Mouse (Mus musculus) MEL (cell line): ENCODE results near the gene Iqcf5. TPM values are rescaled to one million over a fixed set of nuclear protein-coding genes. Genes with fewer than 3 reads are reported as not detected.

ENCODE experiments used
- DNase-seq: peaks from one replicate; pipeline ENCODE4 v3.0.0; 2011; ENCODE audit warnings: low read depth, low spot score
- H3K27ac ChIP-seq: 2 replicates; pipeline ENCODE4 v1.5.1; 2012; ENCODE audit warnings: low read depth, mild to moderate bottlenecking, control low read depth, low read length, moderate library complexity; ENCODE audit not compliant: control insufficient read depth
- H3K27me3 ChIP-seq, 2 experiments: fragments of 150-350 bp in 1 of 2; sonication (generic) in 1 of 2; 2 replicates each; pipeline ENCODE4 v1.6.1; 2012; ENCODE audit warnings: low read length in 2 of 2, mild to moderate bottlenecking in 2 of 2, improper control_type of control experiment in 1 of 2, moderate library complexity in 1 of 2; ENCODE audit not compliant: insufficient read depth in 2 of 2, control insufficient read depth in 1 of 2
- H3K36me3 ChIP-seq, 2 experiments: 2 replicates each; pipeline ENCODE4 v1.6.1; 2012 to 2014; ENCODE audit warnings: low read length in 2 of 2, improper control_type of control experiment in 1 of 2, inconsistent platforms in 1 of 2, mild to moderate bottlenecking in 1 of 2; ENCODE audit not compliant: insufficient read depth in 2 of 2, control insufficient read depth in 1 of 2
- H3K4me1 ChIP-seq, 2 experiments: fragments of 150-350 bp in 1 of 2; sonication (generic) in 1 of 2; 2 replicates each; pipeline ENCODE4 v1.6.1; 2012; ENCODE audit warnings: low read length in 2 of 2, improper control_type of control experiment in 1 of 2, mild to moderate bottlenecking in 1 of 2; ENCODE audit not compliant: insufficient read depth in 2 of 2, control insufficient read depth in 1 of 2
- H3K4me3 ChIP-seq, 2 experiments: fragments of 150-350 bp in 1 of 2; sonication (generic) in 1 of 2; 2 replicates each; pipeline ENCODE4 v1.5.1; 2012; ENCODE audit warnings: low read depth in 2 of 2, low read length in 2 of 2, mild to moderate bottlenecking in 2 of 2, moderate library complexity in 2 of 2, control low read depth in 1 of 2, improper control_type of control experiment in 1 of 2; ENCODE audit not compliant: control insufficient read depth in 1 of 2, insufficient read depth in 1 of 2
- H3K79me2 ChIP-seq: 2 replicates; pipeline ENCODE4 v1.6.1; 2012; ENCODE audit warnings: mild to moderate bottlenecking, low read length, moderate library complexity; ENCODE audit not compliant: control insufficient read depth, poor library complexity, insufficient read depth
- H3K9ac ChIP-seq: 2 replicates; pipeline ENCODE4 v1.6.1; 2012; ENCODE audit warnings: low read depth, mild to moderate bottlenecking, control low read depth, low read length, moderate library complexity; ENCODE audit not compliant: control insufficient read depth, poor library complexity, severe bottlenecking
- H3K9me3 ChIP-seq: fragments of 150-350 bp; sonication (generic); replicated peaks from 2 replicates; pipeline ENCODE4 v1.6.1; 2012; ENCODE audit warnings: mild to moderate bottlenecking, low read length, improper control_type of control experiment, moderate library complexity; ENCODE audit not compliant: insufficient read depth
- CHD2 ChIP-seq: IDR thresholded peaks from 2 replicates; pipeline ENCODE4 v1.6.1; 2011; ENCODE audit warnings: low read length, improper control_type of control experiment
- CTCF ChIP-seq, 3 experiments: IDR thresholded peaks in 2 of 3; conservative IDR thresholded peaks in 1 of 3; 2 replicates each; pipeline ENCODE4 v1.5.1; 2011 to 2012; ENCODE audit warnings: low read length in 3 of 3, low read depth in 2 of 3, mild to moderate bottlenecking in 2 of 3, improper control_type of control experiment in 1 of 3, inconsistent platforms in 1 of 3, mixed read lengths in 1 of 3, moderate library complexity in 1 of 3; ENCODE audit not compliant: control insufficient read depth in 1 of 3, insufficient read depth in 1 of 3, poor library complexity in 1 of 3, severe bottlenecking in 1 of 3
- E2F4 ChIP-seq: IDR thresholded peaks from 2 replicates; pipeline ENCODE4 v1.6.1; 2011; ENCODE audit warnings: low read depth, low read length, improper control_type of control experiment, borderline replicate concordance
- ETS1 ChIP-seq: IDR thresholded peaks from 2 replicates; pipeline ENCODE4 v1.6.1; 2012; ENCODE audit warnings: low read depth, mild to moderate bottlenecking, inconsistent platforms, low read length, improper control_type of control experiment, moderate library complexity
- GABPA ChIP-seq: IDR thresholded peaks from 2 replicates; pipeline ENCODE4 v1.6.1; 2012; ENCODE audit warnings: low read depth, mild to moderate bottlenecking, inconsistent platforms, low read length, improper control_type of control experiment, moderate library complexity
- HCFC1 ChIP-seq: IDR thresholded peaks from 2 replicates; pipeline ENCODE4 v1.6.1; 2012; ENCODE audit warnings: low read depth, mild to moderate bottlenecking, inconsistent platforms, low read length, improper control_type of control experiment, moderate library complexity
- MAFK ChIP-seq: IDR thresholded peaks from 2 replicates; pipeline ENCODE4 v1.6.1; 2011; ENCODE audit warnings: low read depth, mild to moderate bottlenecking, low read length, improper control_type of control experiment, borderline replicate concordance
- MAX ChIP-seq: IDR thresholded peaks from 2 replicates; pipeline ENCODE4 v1.6.1; 2011; ENCODE audit warnings: low read length, improper control_type of control experiment
- MXI1 ChIP-seq: IDR thresholded peaks from 2 replicates; pipeline ENCODE4 v1.6.1; 2011; ENCODE audit warnings: mild to moderate bottlenecking, low read depth, low read length, improper control_type of control experiment
- MYC ChIP-seq: IDR thresholded peaks from 2 replicates; pipeline ENCODE4 v1.6.1; 2011; ENCODE audit warnings: low read depth, mild to moderate bottlenecking, low read length, improper control_type of control experiment, moderate library complexity
- TAL1 ChIP-seq: IDR thresholded peaks from 2 replicates; pipeline ENCODE4 v1.6.1; 2012; ENCODE audit warnings: mild to moderate bottlenecking, inconsistent platforms, low read length, moderate library complexity, mixed read lengths
- ZKSCAN1 ChIP-seq: IDR thresholded peaks from 2 replicates; pipeline ENCODE4 v1.6.1; 2012; ENCODE audit warnings: low read depth, mild to moderate bottlenecking, inconsistent platforms, low read length, improper control_type of control experiment, moderate library complexity
- ZMIZ1 ChIP-seq: IDR thresholded peaks from 2 replicates; pipeline ENCODE4 v1.6.1; 2012; ENCODE audit warnings: low read depth, mild to moderate bottlenecking, inconsistent platforms, low read length, improper control_type of control experiment, moderate library complexity
- polyA plus RNA-seq, 2 experiments: library from polyadenylated mRNA; stranded (reverse) in 1 of 2; unstranded in 1 of 2; fragments of >175 nt in 1 of 2; fragments of >200 nt in 1 of 2; gene quantifications; 2 replicates each; pipeline versions ENCODE4 v1.2.1 to v1.2.4; 2012; ENCODE audit warnings: low replicate concordance in 2 of 2, low read depth in 1 of 2; ENCODE audit not compliant: insufficient read length in 2 of 2, insufficient read depth in 1 of 2, missing spikeins in 1 of 2
- total RNA-seq: library from RNA; depleted of rRNA; stranded (reverse); fragments of 300-350 nt; gene quantifications from 2 replicates; pipeline ENCODE4 v1.2.3, GENCODE M21; 2012; rRNA removed

Iqcf5 gene
- total and polyA plus RNA-seq, 3 experiments, result 0.81 to 1.5 TPM; not detected in 1

DNA sequence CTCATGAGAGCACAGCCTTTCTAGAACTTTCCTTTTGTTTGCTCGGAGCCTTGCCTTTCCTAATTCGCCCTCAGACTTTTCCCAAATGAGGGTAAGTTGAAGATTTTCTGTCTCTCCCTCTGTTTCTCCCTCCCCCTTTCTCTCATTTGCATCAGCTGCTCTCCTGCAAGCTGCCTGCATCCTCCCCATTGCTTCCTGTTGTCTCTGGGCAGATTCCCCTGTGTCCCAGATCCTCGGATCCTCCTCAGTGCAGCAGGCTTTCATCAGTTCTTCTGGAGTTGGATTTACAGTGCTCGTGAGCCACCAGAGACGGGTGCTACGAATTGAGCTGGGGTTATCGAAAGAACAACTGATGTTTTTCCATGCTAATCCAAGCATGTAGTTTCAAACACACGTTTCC lies 49.7 kb downstream of the Iqcf5 start:
- H3K4me3 ChIP-seq, result no peak overlapping the region
- no peak for DNase-seq
- no peak overlapping the region for H3K27ac ChIP-seq
- no peaks in the 10 kb centered on the region for H3K79me2 ChIP-seq
- TF ChIP-seq MYC, result no peak
- no peak for TF ChIP-seq E2F4
- TF ChIP-seq ZKSCAN1, result no peak
- no peak for TF ChIP-seq CHD2
- TF ChIP-seq ZMIZ1, result no peak
- no peak for TF ChIP-seq MXI1
- no peak for TF ChIP-seq HCFC1
- no peak for TF ChIP-seq MAFK
- no peak for TF ChIP-seq MAX
- no peak for TF ChIP-seq GABPA
- TF ChIP-seq ETS1, result no peak
- TF ChIP-seq CTCF (IDR thresholded peaks at IDR 0.05 in 2 of 3, conservative IDR thresholded peaks at IDR 0.05 in 1 of 3; ENCODE audit: control insufficient read depth in 1 of 3, insufficient read depth in 1 of 3, low read depth in 2 of 3, low read length in 3 of 3, poor library complexity in 1 of 3, severe bottlenecking in 1 of 3), result no peak
- TF ChIP-seq TAL1, result no peak
- no peaks in the 10 kb centered on the region for H3K36me3 ChIP-seq
- H3K27me3 ChIP-seq, result peaks cover 0 to 2% of the 10 kb centered on the region in 2 experiments; a peak in 2 of 4 replicates
- no peak overlapping the region for H3K9ac ChIP-seq
- no peaks in the 10 kb centered on the region for H3K9me3 ChIP-seq
- 0 out of 4 replicates have a peak, but pooled peaks cover 0 to 2% of the 10 kb centered on the region in 2 experiments for H3K4me1 ChIP-seq

Other genes with a start within 250 kb of the Iqcf5 start
- gene Poc1a, start 233.5 kb upstream of the Iqcf5 start, total RNA-seq, result 33.8 and 37.6 TPM in 2 replicates
- gene Poc1a, start 233.5 kb upstream of the Iqcf5 start, polyA plus RNA-seq, result 10 to 100 TPM in 1 of 2 experiments, not detected in 1; 41.3 TPM
- gene Dusp7, start 145.9 kb upstream of the Iqcf5 start, total RNA-seq, result 5.4 and 5.5 TPM in 2 replicates
- gene Dusp7, start 145.9 kb upstream of the Iqcf5 start, polyA plus RNA-seq, result 10 to 100 TPM in 1 of 2 experiments, not detected in 1; 12.2 TPM
- gene Rpl29, start 85.1 kb upstream of the Iqcf5 start, total RNA-seq, result 49.4 and 60.8 TPM in 2 replicates
- gene Rpl29, start 85.1 kb upstream of the Iqcf5 start, polyA plus RNA-seq, result 100 to 1,000 TPM in 1 of 2 experiments, not detected in 1; 761 TPM
- gene Acy1, start 76.3 kb upstream of the Iqcf5 start, total RNA-seq, result 38.7 and 40.9 TPM in 2 replicates
- 10 to 100 TPM in 1 of 2 experiments, not detected in 1; 61.5 TPM for gene Acy1, start 76.3 kb upstream of the Iqcf5 start, polyA plus RNA-seq
- gene Abhd14b, start 67.1 kb upstream of the Iqcf5 start, total RNA-seq, result 2.7 and 3.4 TPM in 2 replicates
- 1 to 10 TPM in 1 of 2 experiments, not detected in 1; 6.5 TPM for gene Abhd14b, start 67.1 kb upstream of the Iqcf5 start, polyA plus RNA-seq
- gene Abhd14a, start 66.9 kb upstream of the Iqcf5 start, total RNA-seq, result 22.8 and 25.1 TPM in 2 replicates
- gene Abhd14a, start 66.9 kb upstream of the Iqcf5 start, polyA plus RNA-seq, result 10 to 100 TPM in 1 of 2 experiments, not detected in 1; 48.7 TPM
- gene Pcbp4, start 61.3 kb upstream of the Iqcf5 start, total RNA-seq, result 7.7 and 9.2 TPM in 2 replicates
- 10 to 100 TPM in 1 of 2 experiments, not detected in 1; 36.6 TPM for gene Pcbp4, start 61.3 kb upstream of the Iqcf5 start, polyA plus RNA-seq
- not detected in 2 replicates for gene Gpr62, start 48.6 kb upstream of the Iqcf5 start, total RNA-seq
- under 1 TPM in 1 of 2 experiments, not detected in 1; 0.10 TPM for gene Gpr62, start 48.6 kb upstream of the Iqcf5 start, polyA plus RNA-seq
- 226 and 315 TPM in 2 replicates for gene Rrp9, start 38.6 kb upstream of the Iqcf5 start, total RNA-seq
- gene Rrp9, start 38.6 kb upstream of the Iqcf5 start, polyA plus RNA-seq, result 100 to 1,000 TPM in 1 of 2 experiments, not detected in 1; 395 TPM
- 1.4 and 2.2 TPM in 2 replicates for gene Parp3, start 37.6 kb upstream of the Iqcf5 start, total RNA-seq
- 1 to 10 TPM in 1 of 2 experiments, not detected in 1; 5.0 TPM for gene Parp3, start 37.6 kb upstream of the Iqcf5 start, polyA plus RNA-seq
- 0.39 TPM in 1 of 2 replicates, not detected in the other for gene Iqcf1, start 14.6 kb upstream of the Iqcf5 start, total RNA-seq
- under 1 TPM in 1 of 2 experiments, not detected in 1; 0.52 TPM for gene Iqcf1, start 14.6 kb upstream of the Iqcf5 start, polyA plus RNA-seq
- not detected in 2 replicates for gene Iqcf3, start 47.1 kb downstream of the Iqcf5 start, total RNA-seq
- not detected for gene Iqcf3, start 47.1 kb downstream of the Iqcf5 start, polyA plus RNA-seq
- not detected in 2 replicates for gene Iqcf4, start 56.4 kb downstream of the Iqcf5 start, total RNA-seq
- gene Iqcf4, start 56.4 kb downstream of the Iqcf5 start, polyA plus RNA-seq, result not detected
- not detected in 2 replicates for gene Iqcf6, start 112.0 kb downstream of the Iqcf5 start, total RNA-seq
- not detected for gene Iqcf6, start 112.0 kb downstream of the Iqcf5 start, polyA plus RNA-seq
- gene Grm2, start 141.5 kb downstream of the Iqcf5 start, total RNA-seq, result not detected in 2 replicates
- not detected for gene Grm2, start 141.5 kb downstream of the Iqcf5 start, polyA plus RNA-seq
- 46.3 and 47.1 TPM in 2 replicates for gene Tex264, start 171.4 kb downstream of the Iqcf5 start, total RNA-seq
- 10 to 100 TPM in 1 of 2 experiments, not detected in 1; 87.6 TPM for gene Tex264, start 171.4 kb downstream of the Iqcf5 start, polyA plus RNA-seq